Mouse (Mus musculus) myocyte (in vitro differentiated cells): ENCODE measurements around the gene Slfn3.

Experiments used
- MAX ChIP-seq: IDR thresholded peaks from one replicate; pipeline ENCODE4 v1.6.1; 2011; ENCODE audit warnings: low read depth, mild to moderate bottlenecking, control low read depth
- MYOD1 ChIP-seq, 3 experiments: IDR thresholded peaks; one replicate each; pipeline ENCODE4 v1.6.1; 2011; ENCODE audit warnings: control low read depth in 2 of 3, low read depth in 2 of 3, mild to moderate bottlenecking in 2 of 3, moderate library complexity in 1 of 3; ENCODE audit not compliant: insufficient read length in 2 of 3, control insufficient read depth in 1 of 3
- POLR2A ChIP-seq: IDR thresholded peaks from one replicate; pipeline ENCODE4 v1.6.1; 2011; ENCODE audit warnings: low read depth, mild to moderate bottlenecking, control low read depth, moderate library complexity; ENCODE audit not compliant: insufficient read length
- TCF3 ChIP-seq: IDR thresholded peaks from one replicate; pipeline ENCODE4 v1.6.1; 2011; ENCODE audit warnings: low read depth, control low read depth; ENCODE audit not compliant: insufficient read length
- USF1 ChIP-seq: IDR thresholded peaks from one replicate; pipeline ENCODE4 v1.6.1; 2011; ENCODE audit warnings: low read depth, mild to moderate bottlenecking, control low read depth, moderate library complexity

GRCm38 (mm10) chr11:83230966-83231365, 39.8 kb downstream of the Slfn3 start:
- TF ChIP-seq MYOD1 (IDR thresholded peaks at IDR 0.05; ENCODE audit: control insufficient read depth in 1 of 3, insufficient read length in 2 of 3, low read depth in 2 of 3) (no peak), MAX (no peak), POLR2A (no peak), TCF3 (no peak), USF1 (no peak)
